Mouse (Mus musculus): ENCODE results near the gene Tatdn2.

DNA sequence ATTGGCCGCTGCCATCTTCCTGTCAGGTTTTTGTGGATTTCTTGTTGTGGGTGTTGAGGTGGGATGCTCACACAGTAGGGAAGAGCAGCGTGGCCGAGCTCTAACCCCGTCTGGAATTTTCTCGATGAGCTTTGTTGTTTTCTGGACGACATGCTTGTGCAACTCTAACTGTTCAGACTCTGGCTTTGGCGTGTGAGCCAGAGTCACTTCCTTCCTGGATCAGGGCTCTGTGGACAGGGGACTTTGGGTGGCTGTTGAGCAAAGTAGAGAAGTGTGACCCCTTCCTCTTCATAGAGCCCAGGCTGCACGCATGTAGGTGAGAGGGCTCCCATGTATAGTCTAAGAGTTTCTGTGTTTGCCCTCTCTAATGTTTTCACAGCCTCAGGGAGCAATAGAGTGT lies 42.7 kb upstream of the Tatdn2 start:
- TF ChIP-seq CTCF (IDR thresholded peaks at IDR 0.05; ENCODE audit: control insufficient read depth, insufficient read depth, insufficient read length), result no peak
- TF ChIP-seq USF1 (IDR thresholded peaks at IDR 0.05; ENCODE audit: low read depth), result no peak
- TF ChIP-seq MYOG (IDR thresholded peaks at IDR 0.05; ENCODE audit: control insufficient read depth, extremely low read depth, insufficient read length), result no peak
- no peak for TF ChIP-seq MYOD1 (IDR thresholded peaks at IDR 0.05; ENCODE audit: control insufficient read depth, insufficient read length, low read depth)
- TF ChIP-seq CEBPB (IDR thresholded peaks at IDR 0.05; ENCODE audit: low read depth), result no peak
